Mouse (Mus musculus): ENCODE measurements around the gene Pigb. TPM values are rescaled to one million over a fixed set of nuclear protein-coding genes. Genes with fewer than 3 reads are reported as not detected.

Pigb gene
- polyA plus RNA-seq, 1 experiment from 2014 or later, result 18.9 TPM

GRCm38 (mm10) chr9:72991420-72991819 is 48.8 kb downstream of the Pigb start:
- Histone ChIP-seq H3K4me1 (ENCODE audit: control insufficient read depth, insufficient read depth, low read length) (no peaks in the 10 kb centered on the region), H3K4me3 (ENCODE audit: low read length) (no peak overlapping the region), H3K4me2 (replicated peaks; ENCODE audit: low read depth, low read length) (no peak overlapping the region), H3K9ac (ENCODE audit: low read depth, low read length) (no peak overlapping the region), H3K9me3 (ENCODE audit: control insufficient read depth, low read length) (no peaks in the 10 kb centered on the region), H3K27me3 (ENCODE audit: control insufficient read depth, insufficient read depth, low read length) (no peaks in the 10 kb centered on the region), H3K27ac (ENCODE audit: low read depth, low read length) (no peak overlapping the region), H3K36me3 (ENCODE audit: control insufficient read depth, insufficient read depth, low read length) (no peaks in the 10 kb centered on the region)
- ATAC-seq (ENCODE audit: low FRiP score, low TSS enrichment), result no peak
- 96% methylated on average over 2 of the region's 2 CpGs for WGBS

- Histone ChIP-seq H3K4me3 (ENCODE audit: low read length) (no peak overlapping the region), H3K27ac (ENCODE audit: low read depth, low read length) (no peak overlapping the region), H3K27me3 (ENCODE audit: control insufficient read depth, insufficient read depth, low read length) (no peaks in the 10 kb centered on the region), H3K36me3 (ENCODE audit: control insufficient read depth, insufficient read depth, low read length) (no peaks in the 10 kb centered on the region), H3K4me2 (replicated peaks; ENCODE audit: low read depth, low read length) (no peak overlapping the region), H3K4me1 (ENCODE audit: control insufficient read depth, insufficient read depth, low read length) (no peaks in the 10 kb centered on the region), H3K9ac (ENCODE audit: low read depth, low read length) (no peak overlapping the region), H3K9me3 (ENCODE audit: control insufficient read depth, low read length) (no peaks in the 10 kb centered on the region)
- 69% methylated on average over 5 of the region's 5 CpGs for WGBS
- no peak for ATAC-seq (ENCODE audit: low FRiP score, low TSS enrichment)
Measured at GRCm38 (mm10) chr9:72988706-72989105, 51.5 kb downstream of the Pigb start.

- ATAC-seq (ENCODE audit: low FRiP score, low TSS enrichment), result no peak
- Histone ChIP-seq H3K9me3 (ENCODE audit: control insufficient read depth, low read length) (no peaks in the 10 kb centered on the region), H3K9ac (ENCODE audit: low read depth, low read length) (no peak overlapping the region), H3K4me2 (replicated peaks; ENCODE audit: low read depth, low read length) (no peak overlapping the region), H3K27me3 (ENCODE audit: control insufficient read depth, insufficient read depth, low read length) (no peaks in the 10 kb centered on the region), H3K4me1 (ENCODE audit: control insufficient read depth, insufficient read depth, low read length) (no peaks in the 10 kb centered on the region), H3K4me3 (ENCODE audit: low read length) (no peak overlapping the region), H3K36me3 (ENCODE audit: control insufficient read depth, insufficient read depth, low read length) (no peaks in the 10 kb centered on the region), H3K27ac (ENCODE audit: low read depth, low read length) (no peak overlapping the region)
- 58% methylated on average over 3 of the region's 3 CpGs for WGBS
Measured at GRCm38 (mm10) chr9:72987703-72988102, 52.5 kb downstream of the Pigb start.

GRCm38 (mm10) chr9:72985250-72986220 is 54.6 kb downstream of the Pigb start, which contains the start of the genes Ccpg1os and Ccpg1:
Gene Ccpg1os, minus strand, starts transcription at chr9:72985382.
Gene Ccpg1, plus strand, starts transcription at chr9:72985429.
- peak; percentile 99 for ATAC-seq (ENCODE audit: low FRiP score, low TSS enrichment)
- Histone ChIP-seq H3K9me3 (ENCODE audit: control insufficient read depth, low read length) (no peaks in the 10 kb centered on the region), H3K27ac (ENCODE audit: low read depth, low read length) (no peak within 1 kb of the TSS), H3K4me1 (ENCODE audit: control insufficient read depth, insufficient read depth, low read length) (no peaks in the 10 kb centered on the region), H3K4me3 (ENCODE audit: low read length) (peak within 1 kb of the TSS; percentile 90), H3K4me2 (replicated peaks; ENCODE audit: low read depth, low read length) (peak within 1 kb of the TSS; percentile 91), H3K36me3 (ENCODE audit: control insufficient read depth, insufficient read depth, low read length) (no peaks in the 10 kb centered on the region), H3K9ac (ENCODE audit: low read depth, low read length) (peak within 1 kb of the TSS; percentile 69), H3K27me3 (ENCODE audit: control insufficient read depth, insufficient read depth, low read length) (no peaks in the 10 kb centered on the region)
- WGBS, result under 1% methylated on average over 88 of the region's 88 CpGs

GRCm38 (mm10) chr9:72983066-72983465 is 57.1 kb downstream of the Pigb start:
- 70% methylated on average over 2 of the region's 2 CpGs for WGBS
- no peak for ATAC-seq (ENCODE audit: low FRiP score, low TSS enrichment)
- H3K36me3 ChIP-seq (ENCODE audit: control insufficient read depth, insufficient read depth, low read length), result no peaks in the 10 kb centered on the region

GRCm38 (mm10) chr9:72975242-72975641 is 64.9 kb downstream of the Pigb start:
- Histone ChIP-seq H3K36me3 (ENCODE audit: control insufficient read depth, insufficient read depth, low read length) (no peaks in the 10 kb centered on the region), H3K4me1 (ENCODE audit: control insufficient read depth, insufficient read depth, low read length) (no peaks in the 10 kb centered on the region), H3K4me3 (ENCODE audit: low read length) (no peak overlapping the region), H3K4me2 (replicated peaks; ENCODE audit: low read depth, low read length) (no peak overlapping the region), H3K9ac (ENCODE audit: low read depth, low read length) (no peak overlapping the region), H3K9me3 (ENCODE audit: control insufficient read depth, low read length) (no peaks in the 10 kb centered on the region), H3K27me3 (ENCODE audit: control insufficient read depth, insufficient read depth, low read length) (no peaks in the 10 kb centered on the region), H3K27ac (ENCODE audit: low read depth, low read length) (no peak overlapping the region)
- ATAC-seq (ENCODE audit: low FRiP score, low TSS enrichment), result no peak
- 90% methylated on average over 1 of the region's 1 CpGs for WGBS

More at GRCm38 (mm10) chr9:72983066-72983465, 57.1 kb downstream of the Pigb start:
- H3K4me2 ChIP-seq (replicated peaks; ENCODE audit: low read depth, low read length), result no peak overlapping the region
- H3K4me3 ChIP-seq (ENCODE audit: low read length), result no peak overlapping the region
- H3K27me3 ChIP-seq (ENCODE audit: control insufficient read depth, insufficient read depth, low read length), result no peaks in the 10 kb centered on the region
- no peaks in the 10 kb centered on the region for H3K9me3 ChIP-seq (ENCODE audit: control insufficient read depth, low read length)
- H3K4me1 ChIP-seq (ENCODE audit: control insufficient read depth, insufficient read depth, low read length), result no peaks in the 10 kb centered on the region
- H3K27ac ChIP-seq (ENCODE audit: low read depth, low read length), result no peak overlapping the region
- H3K9ac ChIP-seq (ENCODE audit: low read depth, low read length), result no peak overlapping the region

GRCm38 (mm10) chr9:72974734-72975133 is 65.4 kb downstream of the Pigb start:
- H3K36me3 ChIP-seq (ENCODE audit: control insufficient read depth, insufficient read depth, low read length), result no peaks in the 10 kb centered on the region
- no peaks in the 10 kb centered on the region for H3K27me3 ChIP-seq (ENCODE audit: control insufficient read depth, insufficient read depth, low read length)
- ATAC-seq (ENCODE audit: low FRiP score, low TSS enrichment), result no peak
- H3K9me3 ChIP-seq (ENCODE audit: control insufficient read depth, low read length), result no peaks in the 10 kb centered on the region
- no peaks in the 10 kb centered on the region for H3K4me1 ChIP-seq (ENCODE audit: control insufficient read depth, insufficient read depth, low read length)
- no peak overlapping the region for H3K4me3 ChIP-seq (ENCODE audit: low read length)
- H3K27ac ChIP-seq (ENCODE audit: low read depth, low read length), result no peak overlapping the region
- H3K9ac ChIP-seq (ENCODE audit: low read depth, low read length), result no peak overlapping the region
- H3K4me2 ChIP-seq (replicated peaks; ENCODE audit: low read depth, low read length), result no peak overlapping the region
- 93% methylated on average over 5 of the region's 5 CpGs for WGBS

- no peak overlapping the region for H3K27ac ChIP-seq (ENCODE audit: low read depth, low read length)
- no peaks in the 10 kb centered on the region for H3K4me1 ChIP-seq (ENCODE audit: control insufficient read depth, insufficient read depth, low read length)
- no peak overlapping the region for H3K4me3 ChIP-seq (ENCODE audit: low read length)
- no peaks in the 10 kb centered on the region for H3K36me3 ChIP-seq (ENCODE audit: control insufficient read depth, insufficient read depth, low read length)
- H3K4me2 ChIP-seq (replicated peaks; ENCODE audit: low read depth, low read length), result no peak overlapping the region
- H3K9ac ChIP-seq (ENCODE audit: low read depth, low read length), result no peak overlapping the region
- H3K9me3 ChIP-seq (ENCODE audit: control insufficient read depth, low read length), result no peaks in the 10 kb centered on the region
- no peaks in the 10 kb centered on the region for H3K27me3 ChIP-seq (ENCODE audit: control insufficient read depth, insufficient read depth, low read length)
- ATAC-seq (ENCODE audit: low FRiP score, low TSS enrichment), result no peak
Measured at GRCm38 (mm10) chr9:72972984-72973383, 67.2 kb downstream of the Pigb start.

GRCm38 (mm10) chr9:72972435-72972834 is 67.7 kb downstream of the Pigb start:
- Histone ChIP-seq H3K4me1 (ENCODE audit: control insufficient read depth, insufficient read depth, low read length) (no peaks in the 10 kb centered on the region), H3K4me3 (ENCODE audit: low read length) (no peak overlapping the region), H3K36me3 (ENCODE audit: control insufficient read depth, insufficient read depth, low read length) (no peaks in the 10 kb centered on the region), H3K4me2 (replicated peaks; ENCODE audit: low read depth, low read length) (no peak overlapping the region), H3K27me3 (ENCODE audit: control insufficient read depth, insufficient read depth, low read length) (no peaks in the 10 kb centered on the region), H3K9me3 (ENCODE audit: control insufficient read depth, low read length) (no peaks in the 10 kb centered on the region), H3K9ac (ENCODE audit: low read depth, low read length) (no peak overlapping the region), H3K27ac (ENCODE audit: low read depth, low read length) (no peak overlapping the region)
- ATAC-seq (ENCODE audit: low FRiP score, low TSS enrichment), result no peak
- WGBS, result 87% methylated on average over 5 of the region's 5 CpGs
